Mouse (Mus musculus) gastrocnemius, postnatal 36 days (tissue): ENCODE results near the gene Uqcr11. TPM values are rescaled to one million over a fixed set of nuclear protein-coding genes. Genes with fewer than 3 reads are reported as not detected.

Experiments used
- microRNA-seq, 2 experiments: library from miRNA; unstranded; fragments of <30 nt; microRNA quantifications; one replicate each; pipeline ENCODE4 v1.2.0; 2021
- total RNA-seq, 2 experiments: library from RNA; stranded (reverse); gene quantifications; 2 replicates each; pipeline ENCODE4 v1.2.3; 2021

Uqcr11 gene
- total RNA-seq, 2 experiments from 2014 or later, result 825 to 866 TPM

Small RNA genes lying within 50 kb of the gene (microRNA-seq; reads per million reads assigned to microRNA genes)
- 0 reads per million in 2 experiments for gene Gm22721

Other genes starting within 250 kb of the Uqcr11 start
- gene Cirbp, start 240.8 kb downstream of the Uqcr11 start, total RNA-seq, result 10 to 100 TPM; 22.6 to 28.3 TPM
- 1 to 10 TPM; 4.7 to 5.1 TPM for gene 1600002K03Rik, start 233.9 kb downstream of the Uqcr11 start, total RNA-seq
- gene Efna2, start 227.3 kb downstream of the Uqcr11 start, total RNA-seq, result under 1 TPM; 0.27 to 0.31 TPM
- gene Mum1, start 180.4 kb downstream of the Uqcr11 start, total RNA-seq, result 10 to 100 TPM; 12.3 to 14.3 TPM
- 100 to 1,000 TPM; 516 to 553 TPM for gene Ndufs7, start 157.7 kb downstream of the Uqcr11 start, total RNA-seq
- gene Gamt, start 145.8 kb downstream of the Uqcr11 start, total RNA-seq, result 10 to 100 TPM; 35.1 to 59.8 TPM
- 10 to 100 TPM; 30.0 to 40.4 TPM for gene Dazap1, start 145.3 kb downstream of the Uqcr11 start, total RNA-seq
- gene Rps15, start 114.4 kb downstream of the Uqcr11 start, total RNA-seq, result 100 to 1,000 TPM; 529 to 644 TPM
- under 1 TPM; 0.54 to 0.57 TPM for gene Apc2, start 110.9 kb downstream of the Uqcr11 start, total RNA-seq
- 1 to 10 TPM; 5.5 to 6.2 TPM for gene 2310011J03Rik, start 86.3 kb downstream of the Uqcr11 start, total RNA-seq
- 1 to 10 TPM; 1.1 to 2.0 TPM for gene Pcsk4, start 77.3 kb downstream of the Uqcr11 start, total RNA-seq
- 1 to 10 TPM; 1.3 to 1.5 TPM for gene Reep6, start 76.9 kb downstream of the Uqcr11 start, total RNA-seq
- 10 to 100 TPM; 27.4 to 38.1 TPM for gene Adamtsl5, start 58.4 kb downstream of the Uqcr11 start, total RNA-seq
- gene Plk5, start 50.4 kb downstream of the Uqcr11 start, total RNA-seq, result under 1 TPM; 0.15 to 0.20 TPM
- 1 to 10 TPM; 3.4 to 4.5 TPM for gene Mex3d, start 19.2 kb downstream of the Uqcr11 start, total RNA-seq
- gene Mbd3, start 7.3 kb downstream of the Uqcr11 start, total RNA-seq, result 10 to 100 TPM; 95.1 to 99.9 TPM
- gene Tcf3, start 26.8 kb upstream of the Uqcr11 start, total RNA-seq, result 10 to 100 TPM; 11.0 to 12.0 TPM
- gene Onecut3, start 88.0 kb upstream of the Uqcr11 start, total RNA-seq, result not detected
- gene Atp8b3, start 132.3 kb upstream of the Uqcr11 start, total RNA-seq, result not detected
- 1 to 10 TPM; 8.8 to 9.7 TPM for gene Rexo1, start 154.7 kb upstream of the Uqcr11 start, total RNA-seq
- gene Klf16, start 170.5 kb upstream of the Uqcr11 start, total RNA-seq, result 1 to 10 TPM; 1.5 TPM
- gene Abhd17a, start 183.5 kb upstream of the Uqcr11 start, total RNA-seq, result 10 to 100 TPM; 52.5 to 62.7 TPM
- 10 to 100 TPM; 14.5 to 14.8 TPM for gene Scamp4, start 196.0 kb upstream of the Uqcr11 start, total RNA-seq
- under 1 TPM; 0.52 to 0.99 TPM for gene Adat3, start 196.1 kb upstream of the Uqcr11 start, total RNA-seq
- gene Gm49322, start 199.2 kb upstream of the Uqcr11 start, total RNA-seq, result under 1 TPM; 0.25 to 0.26 TPM
- 10 to 100 TPM; 84.0 to 90.0 TPM for gene Csnk1g2, start 216.0 kb upstream of the Uqcr11 start, total RNA-seq